Mouse (Mus musculus) hindbrain, embryonic 16.5 days (tissue): Measurements from ENCODE around the gene C2. TPM values are rescaled to one million over a fixed set of nuclear protein-coding genes. Genes with fewer than 3 reads are reported as not detected.
A peak's percentile ranks its signal among the peaks of the same experiment; 100 is the strongest.
"Not testable (repeated sequence)": the region's sequence is repeated elsewhere in the genome, so short reads cannot be mapped to it uniquely, and the experiment has no call there.

Experiments used
- ATAC-seq: fragments of 200-750 bp; cut with Nextera tagmentation; 2 replicates; pipeline ENCODE4 v1.8.0; 2017; ENCODE audit warnings: moderate TSS enrichment, moderate library complexity
- H3K27ac ChIP-seq: fragments of 300-500 bp; sonication (generic); 2 replicates; pipeline ENCODE4 v1.5.1; 2014; ENCODE audit warnings: low read depth, mild to moderate bottlenecking, control low read depth, low read length, moderate library complexity
- H3K27me3 ChIP-seq: fragments of 300-500 bp; sonication (generic); replicated peaks from 2 replicates; pipeline ENCODE4 v1.6.1; 2014; ENCODE audit warnings: low read length; ENCODE audit not compliant: control insufficient read depth, insufficient read depth
- H3K36me3 ChIP-seq: fragments of 300-500 bp; sonication (generic); 2 replicates; pipeline ENCODE4 v1.6.1; 2014; ENCODE audit warnings: mild to moderate bottlenecking, low read length, moderate library complexity, mixed read lengths; ENCODE audit not compliant: control insufficient read depth, insufficient read depth
- H3K4me1 ChIP-seq: fragments of 300-500 bp; sonication (generic); 2 replicates; pipeline ENCODE4 v1.6.1; 2014; ENCODE audit warnings: low read depth, low read length; ENCODE audit not compliant: control insufficient read depth, insufficient read depth
- H3K4me2 ChIP-seq: fragments of 300-500 bp; sonication (generic); 2 replicates; pipeline ENCODE4 v1.6.1; 2014; ENCODE audit warnings: mild to moderate bottlenecking, low read length, control low read depth, moderate library complexity
- H3K4me3 ChIP-seq: fragments of 300-500 bp; sonication (generic); 2 replicates; pipeline ENCODE4 v1.5.1; 2014; ENCODE audit warnings: mild to moderate bottlenecking, low read length, control low read depth, moderate library complexity
- H3K9ac ChIP-seq: fragments of 300-500 bp; sonication (generic); 2 replicates; pipeline ENCODE4 v1.6.1; 2014; ENCODE audit warnings: low read depth, mild to moderate bottlenecking, control low read depth, low read length, moderate library complexity
- H3K9me3 ChIP-seq: fragments of 300-500 bp; sonication (generic); 2 replicates; pipeline ENCODE4 v1.6.1; 2014; ENCODE audit warnings: mild to moderate bottlenecking, low read length, moderate library complexity; ENCODE audit not compliant: control insufficient read depth
- WGBS: fragments of 180-500 bp; shearing (Covaris S2); extraction: QIAGEN DNeasy Blood & Tissue Kit; methylation state at CpG from one replicate; pipeline ENCODE4 v1.1.7; 2014; 5-methylcytosine and 5-hydroxymethylcytosine counted together
- microRNA-seq: library from miRNA; unstranded; fragments of <30 nt; microRNA quantifications from one replicate; pipeline ENCODE4, GENCODE M21; 2017
- polyA plus RNA-seq: library from polyadenylated mRNA; unstranded; fragments of >200 nt; fragmentation: Nextera tagmentation; extraction: Ambion mirVana; gene quantifications from 2 replicates; pipeline ENCODE4 v1.2.1, GENCODE M21; 2015

The C2 gene
- polyA plus RNA-seq, 1 experiment from 2014 or later, result 1.8 TPM

DNA sequence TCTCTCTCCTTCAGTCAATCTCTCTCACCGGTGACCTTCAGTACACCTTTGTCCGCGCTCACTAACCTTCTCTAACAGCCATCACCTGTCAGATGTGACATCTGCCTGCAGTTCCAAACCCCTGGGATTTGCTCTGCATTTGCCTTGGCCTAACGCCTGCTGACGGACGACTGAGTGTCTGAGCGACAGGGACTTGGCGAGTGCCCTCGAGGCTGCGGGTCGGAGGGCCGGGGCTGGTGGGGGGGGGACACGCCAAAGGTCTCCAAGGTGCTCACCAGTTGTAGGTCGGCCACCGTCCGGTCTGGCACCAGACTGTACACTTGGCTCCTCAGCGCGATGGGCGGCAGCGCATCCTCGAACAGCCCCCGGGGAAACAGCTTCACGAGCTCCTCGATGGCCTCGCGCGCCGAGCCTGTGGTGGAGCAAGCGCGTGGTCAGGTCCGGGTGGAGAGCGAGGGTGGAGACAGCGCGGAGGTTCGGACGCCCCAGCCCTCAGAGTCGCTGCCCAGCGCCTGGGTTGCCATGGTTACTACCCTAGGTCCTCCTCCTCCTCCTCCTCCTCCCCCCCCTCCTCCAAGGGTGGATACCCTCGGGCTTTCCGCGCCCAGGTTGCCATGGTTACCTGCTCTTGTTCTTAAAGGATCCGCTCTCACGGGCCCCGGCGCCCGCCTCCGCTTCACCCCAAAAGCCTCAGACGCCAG, 61.8 kb downstream of the C2 start:
- Histone ChIP-seq H3K27me3 (no peaks in the 10 kb centered on the region), H3K27ac (peak overlapping the region; percentile 84), H3K4me2 (peak overlapping the region; percentile 99), H3K4me3 (peak overlapping the region; percentile 79), H3K9me3 (no peaks in the 10 kb centered on the region), H3K4me1 (peaks cover 17% of the 10 kb centered on the region), H3K36me3 (peaks cover 27% of the 10 kb centered on the region), H3K9ac (peak overlapping the region; percentile 76)
- WGBS, result 2% methylated on average over 42 of the region's 48 CpGs
- peak; percentile 86 for ATAC-seq

DNA sequence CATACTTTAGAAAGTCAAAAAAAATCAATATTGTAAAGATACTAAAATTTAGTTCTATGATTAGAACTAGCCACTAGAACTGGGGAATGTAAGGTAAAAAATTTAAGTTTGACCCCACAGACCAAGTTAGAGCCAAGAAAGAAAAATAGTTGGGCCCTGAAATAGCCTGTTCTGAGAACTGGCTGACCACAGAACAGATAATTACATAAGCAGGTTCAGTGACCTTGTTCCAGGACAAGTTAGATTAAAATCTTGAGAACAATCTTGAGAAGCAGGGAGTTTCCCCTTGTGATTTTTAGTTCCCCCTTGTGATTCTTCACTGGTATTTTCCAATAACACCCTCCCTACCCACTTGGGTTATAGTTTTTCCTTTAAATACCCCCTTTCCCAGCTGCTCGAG, 67.3 kb downstream of the C2 start:
- not testable (repeated sequence) for H3K27me3 ChIP-seq, H3K4me1 ChIP-seq, H3K4me2 ChIP-seq, H3K27ac ChIP-seq, H3K9me3 ChIP-seq, H3K4me3 ChIP-seq, H3K9ac ChIP-seq, ATAC-seq
- H3K36me3 ChIP-seq, result peaks cover 23% of the 10 kb centered on the region
- 100% methylated on average over 1 of the region's 1 CpGs for WGBS

GRCm38 (mm10) chr17:34814818-34815370, 83.2 kb downstream of the C2 start:
- Histone ChIP-seq H3K4me2 (no peak overlapping the region), H3K27ac (no peak overlapping the region), H3K9ac (no peak overlapping the region), H3K36me3 (no peaks in the 10 kb centered on the region), H3K4me1 (no peaks in the 10 kb centered on the region), H3K9me3 (no peaks in the 10 kb centered on the region), H3K27me3 (no peaks in the 10 kb centered on the region), H3K4me3 (no peak overlapping the region)
- 79% methylated on average over 7 of the region's 7 CpGs for WGBS
- no peak for ATAC-seq

GRCm38 (mm10) chr17:34813747-34814146, 84.3 kb downstream of the C2 start:
- not testable (repeated sequence) for H3K9ac ChIP-seq, H3K9me3 ChIP-seq, H3K4me1 ChIP-seq, H3K36me3 ChIP-seq, H3K27ac ChIP-seq, H3K4me2 ChIP-seq, H3K4me3 ChIP-seq, H3K27me3 ChIP-seq, ATAC-seq
- WGBS, result 61% methylated on average over 12 of the region's 12 CpGs

Small RNAs within 50 kb of the gene (microRNA-seq; reads per million reads assigned to microRNA genes)
- not detected for gene Mir6970
- gene Mir6971, result 4.0 reads per million, percentile 13 among the genes with 10 or more reads in this experiment
- not detected for gene Mir6972

Other genes with a start within 250 kb of the C2 start
- 0.30 and 0.34 TPM in 2 replicates for gene Tnxb, start 227.7 kb downstream of the C2 start, polyA plus RNA-seq
- gene C4b, start 154.4 kb downstream of the C2 start, polyA plus RNA-seq, result 0.19 and 0.25 TPM in 2 replicates
- gene Cyp21a1, start 93.7 kb downstream of the C2 start, polyA plus RNA-seq, result not detected in 2 replicates
- 41.2 and 43.1 TPM in 2 replicates for gene Stk19, start 61.3 kb downstream of the C2 start, polyA plus RNA-seq
- gene Dxo, start 61.2 kb downstream of the C2 start, polyA plus RNA-seq, result 68.4 and 68.9 TPM in 2 replicates
- 57.1 and 62.6 TPM in 2 replicates for gene Skiv2l, start 48.1 kb downstream of the C2 start, polyA plus RNA-seq
- gene Nelfe, start 47.9 kb downstream of the C2 start, polyA plus RNA-seq, result 78.9 and 83.3 TPM in 2 replicates
- 1.6 and 2.1 TPM in 2 replicates for gene Cfb, start 35.7 kb downstream of the C2 start, polyA plus RNA-seq
- 9.2 and 9.6 TPM in 2 replicates for gene Zbtb12, start 18.8 kb downstream of the C2 start, polyA plus RNA-seq
- not detected in 2 replicates for gene Gm20547, start 16.2 kb downstream of the C2 start, polyA plus RNA-seq
- gene Ehmt2, start 204 bp upstream of the C2 start, polyA plus RNA-seq, result 81.9 and 95.3 TPM in 2 replicates
- 0.21 TPM in 1 of 2 replicates, not detected in the other for gene Slc44a4, start 16.2 kb upstream of the C2 start, polyA plus RNA-seq
- gene Neu1, start 33.0 kb upstream of the C2 start, polyA plus RNA-seq, result 41.7 and 42.1 TPM in 2 replicates
- 0.45 and 0.74 TPM in 2 replicates for gene Hspa1b, start 61.0 kb upstream of the C2 start, polyA plus RNA-seq
- gene Gm20481, start 71.6 kb upstream of the C2 start, polyA plus RNA-seq, result not detected in 2 replicates
- 15.3 and 18.1 TPM in 2 replicates for gene Hspa1a, start 73.9 kb upstream of the C2 start, polyA plus RNA-seq
- 1.4 and 1.6 TPM in 2 replicates for gene Hspa1l, start 74.4 kb upstream of the C2 start, polyA plus RNA-seq
- 106 and 113 TPM in 2 replicates for gene Lsm2, start 83.6 kb upstream of the C2 start, polyA plus RNA-seq
- gene Vars, start 102.7 kb upstream of the C2 start, polyA plus RNA-seq, result 50.7 and 61.7 TPM in 2 replicates
- gene Vwa7, start 118.3 kb upstream of the C2 start, polyA plus RNA-seq, result 0.08 and 0.19 TPM in 2 replicates
- gene Sapcd1, start 129.8 kb upstream of the C2 start, polyA plus RNA-seq, result 1.7 TPM in 2 replicates
- 1.8 and 2.5 TPM in 2 replicates for gene Msh5, start 148.5 kb upstream of the C2 start, polyA plus RNA-seq
- gene Clic1, start 151.7 kb upstream of the C2 start, polyA plus RNA-seq, result 85.2 and 88.5 TPM in 2 replicates
- 338 and 363 TPM in 2 replicates for gene Ddah2, start 160.8 kb upstream of the C2 start, polyA plus RNA-seq
- gene Ly6g6c, start 167.1 kb upstream of the C2 start, polyA plus RNA-seq, result not detected in 2 replicates
- gene Mpig6b, start 167.9 kb upstream of the C2 start, polyA plus RNA-seq, result 0.13 and 0.21 TPM in 2 replicates
- gene Ly6g6e, start 178.6 kb upstream of the C2 start, polyA plus RNA-seq, result 0.16 and 0.34 TPM in 2 replicates
- gene Ly6g6d, start 179.8 kb upstream of the C2 start, polyA plus RNA-seq, result 0.68 and 1.0 TPM in 2 replicates
- gene Ly6g6f, start 187.3 kb upstream of the C2 start, polyA plus RNA-seq, result 0.22 TPM in 1 of 2 replicates, not detected in the other
- 113 and 115 TPM in 2 replicates for gene Abhd16a, start 191.0 kb upstream of the C2 start, polyA plus RNA-seq
- gene Ly6g5c, start 210.0 kb upstream of the C2 start, polyA plus RNA-seq, result not detected in 2 replicates
- gene Ly6g5b, start 217.2 kb upstream of the C2 start, polyA plus RNA-seq, result 0.93 and 1.5 TPM in 2 replicates
- 20.7 and 23.7 TPM in 2 replicates for gene Gpank1, start 223.2 kb upstream of the C2 start, polyA plus RNA-seq
- 319 and 346 TPM in 2 replicates for gene Csnk2b, start 223.8 kb upstream of the C2 start, polyA plus RNA-seq
- gene D17H6S53E, start 228.1 kb upstream of the C2 start, polyA plus RNA-seq, result 8.9 TPM in 2 replicates
- not detected in 2 replicates for gene Apom, start 233.8 kb upstream of the C2 start, polyA plus RNA-seq
- gene Bag6, start 236.9 kb upstream of the C2 start, polyA plus RNA-seq, result 50.9 and 65.2 TPM in 2 replicates